ENCODE assay signal across 19 mouse cellular contexts in genomic region chr4:55603821-55604435, GRCm38 (mm10).
DNase-seq lines count a peak whose midpoint lies in the region; ATAC-seq and TF ChIP-seq lines count a peak whose summit lies in the region.
"Had no signal": no experiment of that assay in that cellular context is flagged by ENCODE, and none has a peak within 500 bp of the region (broad histone marks: within the 10 kb centered on the region; RNA-seq: fewer than 3 reads in every experiment).

No protein-coding gene starts in this region.

- no peak overlapping the region for H3K4me3 ChIP-seq in hindbrain, embryonic 13.5 days
- H3K4me3 ChIP-seq in hindbrain, embryonic 10.5 days = no peak overlapping the region
- no peak overlapping the region for H3K4me3 ChIP-seq in midbrain, postnatal 0 days (ENCODE audit: low read depth, low read length)
- H3K4me3 ChIP-seq in midbrain, embryonic 16.5 days (ENCODE audit: low read depth, low read length) = no peak overlapping the region
- H3K4me3 ChIP-seq in neural tube, embryonic 15.5 days (replicated peaks) = no peak overlapping the region
- H3K4me3 ChIP-seq: heart, embryonic 12.5 days; left cerebral cortex, adult 2 months; limb, embryonic 10.5 days; midbrain, embryonic 10.5 days had no signal

- no peak overlapping the region for H3K9ac ChIP-seq in hindbrain, embryonic 13.5 days
- no peak overlapping the region for H3K9ac ChIP-seq in midbrain, postnatal 0 days (replicated peaks; ENCODE audit: low read length, poor library complexity, severe bottlenecking)
- H3K9ac ChIP-seq in midbrain, embryonic 16.5 days (ENCODE audit: low read depth, low read length) = no peak overlapping the region
- no peak overlapping the region for H3K9ac ChIP-seq in neural tube, embryonic 15.5 days (replicated peaks)
- H3K9ac ChIP-seq: heart, embryonic 12.5 days had no signal

- ATAC-seq in hindbrain, embryonic 13.5 days (ENCODE audit: low FRiP score) = peak; percentile 54; the same call in 1 of the 2 replicates
- no peak for ATAC-seq in midbrain, postnatal 0 days (ENCODE audit: low FRiP score)
- ATAC-seq in midbrain, embryonic 16.5 days = no peak
- peak; percentile 28; the same call in 1 of the 2 replicates for ATAC-seq in neural tube, embryonic 15.5 days (ENCODE audit: low FRiP score)

- 80% methylated on average over 4 of the region's 4 CpGs for WGBS in hindbrain, embryonic 13.5 days
- 94% methylated on average over 4 of the region's 4 CpGs for WGBS in hindbrain, embryonic 10.5 days
- 84% methylated on average over 4 of the region's 4 CpGs for WGBS in midbrain, postnatal 0 days
- 72% methylated on average over 4 of the region's 4 CpGs for WGBS in midbrain, embryonic 16.5 days
- 37% methylated on average over 4 of the region's 4 CpGs for WGBS in neural tube, embryonic 15.5 days

- H3K4me2 ChIP-seq in hindbrain, embryonic 13.5 days = no peak overlapping the region
- no peak overlapping the region for H3K4me2 ChIP-seq in midbrain, postnatal 0 days (ENCODE audit: low read depth, low read length, poor library complexity, severe bottlenecking)
- H3K4me2 ChIP-seq in midbrain, embryonic 16.5 days (ENCODE audit: low read length) = no peak overlapping the region
- no peak overlapping the region for H3K4me2 ChIP-seq in neural tube, embryonic 15.5 days
- H3K4me2 ChIP-seq: heart, embryonic 12.5 days had no signal

- 0 out of 2 replicates have a peak, but pooled peaks cover 3% of the 10 kb centered on the region for H3K4me1 ChIP-seq in hindbrain, embryonic 13.5 days (replicated peaks)
- H3K4me1 ChIP-seq in hindbrain, embryonic 10.5 days (replicated peaks) = no peaks in the 10 kb centered on the region
- H3K4me1 ChIP-seq in midbrain, postnatal 0 days (ENCODE audit: insufficient read depth, low read length) = no peaks in the 10 kb centered on the region
- H3K4me1 ChIP-seq in midbrain, embryonic 16.5 days (ENCODE audit: control insufficient read depth, insufficient read depth, low read length) = no peaks in the 10 kb centered on the region
- H3K4me1 ChIP-seq in neural tube, embryonic 15.5 days = peaks cover 2% of the 10 kb centered on the region; the same call in 1 of the 2 replicates
- H3K4me1 ChIP-seq: limb, embryonic 10.5 days; midbrain, embryonic 10.5 days had no signal

- peak; percentile 53 to 67 for DNase-seq in cerebellum, postnatal 14 days
- DNase-seq in cerebellum, adult 9-11 months = no peak
- no peak for DNase-seq in hindbrain, embryonic 10.5 days (ENCODE audit: low spot score)
- DNase-seq in midbrain, postnatal 0 days (ENCODE audit: low spot score) = peak; percentile 46
- DNase-seq in right cerebral cortex, adult 18-20 months = no peak
- DNase-seq: adrenal gland, postnatal 10 days; cerebellum, adult 9-10 months; kidney, adult 18-20 months; retina, postnatal 1 day; right cerebral cortex, postnatal 4 days; thymus, adult 18-20 months; thymus, postnatal 36 days had no signal

- no peaks in the 10 kb centered on the region for H3K36me3 ChIP-seq in hindbrain, embryonic 13.5 days
- no peaks in the 10 kb centered on the region for H3K36me3 ChIP-seq in hindbrain, embryonic 10.5 days
- H3K36me3 ChIP-seq in midbrain, postnatal 0 days (ENCODE audit: insufficient read depth, low read length) = no peaks in the 10 kb centered on the region
- H3K36me3 ChIP-seq in midbrain, embryonic 16.5 days (ENCODE audit: control insufficient read depth, insufficient read depth, low read length) = no peaks in the 10 kb centered on the region
- no peaks in the 10 kb centered on the region for H3K36me3 ChIP-seq in neural tube, embryonic 15.5 days
- H3K36me3 ChIP-seq: heart, embryonic 12.5 days; limb, embryonic 10.5 days; midbrain, embryonic 10.5 days had no signal

- TF ChIP-seq CTCF in midbrain, postnatal 0 days (IDR thresholded peaks at IDR 0.05) = no peak

- H3K27me3 ChIP-seq in hindbrain, embryonic 13.5 days = no peaks in the 10 kb centered on the region
- H3K27me3 ChIP-seq in hindbrain, embryonic 10.5 days (ENCODE audit: insufficient read depth, poor library complexity, severe bottlenecking) = no peaks in the 10 kb centered on the region
- no peaks in the 10 kb centered on the region for H3K27me3 ChIP-seq in midbrain, postnatal 0 days (ENCODE audit: insufficient read depth, low read length)
- H3K27me3 ChIP-seq in midbrain, embryonic 16.5 days (ENCODE audit: control insufficient read depth, insufficient read depth, low read depth, low read length) = no peaks in the 10 kb centered on the region
- no peaks in the 10 kb centered on the region for H3K27me3 ChIP-seq in neural tube, embryonic 15.5 days (replicated peaks)
- H3K27me3 ChIP-seq: heart, embryonic 12.5 days had no signal

- no peaks in the 10 kb centered on the region for H3K9me3 ChIP-seq in hindbrain, embryonic 13.5 days
- no peaks in the 10 kb centered on the region for H3K9me3 ChIP-seq in hindbrain, embryonic 10.5 days
- no peaks in the 10 kb centered on the region for H3K9me3 ChIP-seq in midbrain, postnatal 0 days (ENCODE audit: low read length)
- H3K9me3 ChIP-seq in midbrain, embryonic 16.5 days (replicated peaks; ENCODE audit: control insufficient read depth, low read length, poor library complexity, severe bottlenecking) = no peaks in the 10 kb centered on the region
- H3K9me3 ChIP-seq in neural tube, embryonic 15.5 days (replicated peaks) = no peaks in the 10 kb centered on the region
- H3K9me3 ChIP-seq: heart, embryonic 12.5 days; limb, embryonic 10.5 days; midbrain, embryonic 10.5 days had no signal

- no peak overlapping the region for H3K27ac ChIP-seq in hindbrain, embryonic 13.5 days
- no peak overlapping the region for H3K27ac ChIP-seq in hindbrain, embryonic 10.5 days
- no peak overlapping the region for H3K27ac ChIP-seq in midbrain, postnatal 0 days (ENCODE audit: low read depth, low read length)
- no peak overlapping the region for H3K27ac ChIP-seq in midbrain, embryonic 16.5 days (ENCODE audit: low read length)
- 0 out of 2 replicates have a peak overlapping the region, but pooled peaks have one; percentile 51 for H3K27ac ChIP-seq in neural tube, embryonic 15.5 days (replicated peaks)
- H3K27ac ChIP-seq: left cerebral cortex, adult 2 months; limb, embryonic 10.5 days; midbrain, embryonic 10.5 days had no signal

Comparison
In these comparisons a context has a peak if more than half of its experiments do, and no peak if none do; other contexts are left out.
1. DNase-seq: peak in cerebellum, postnatal 14 days (2 of 2) and midbrain, postnatal 0 days (single experiment); none in cerebellum, adult 9-11 months (single experiment), hindbrain, embryonic 10.5 days (single experiment) and right cerebral cortex, adult 18-20 months (single experiment).
2. ATAC-seq: peak in hindbrain, embryonic 13.5 days (single experiment) and neural tube, embryonic 15.5 days (single experiment); none in midbrain, postnatal 0 days (single experiment) and midbrain, embryonic 16.5 days (single experiment).